Mouse (Mus musculus) cerebellum, adult (tissue): ENCODE measurements at regions not wholly inside any gene's neighbourhood (a gene's known extent, or its start where the extent isn't known, plus 50 kb on each side); places are given as distances from the start of the nearest gene placed in this dataset.

ENCODE experiments used
- ATAC-seq: cut with Nextera tagmentation; 2 replicates; pipeline ENCODE4 v1.9.2; 2017; ENCODE audit warnings: mild to moderate bottlenecking, moderate library complexity, mixed read lengths; ENCODE audit not compliant: insufficient number of reproducible peaks, low FRiP score, low TSS enrichment

GRCm38 (mm10) chr17:84129204-84129603 is 58.5 kb downstream of the Zfp36l2 start:
- ATAC-seq, result no peak

- ATAC-seq, result no peak
Observed at GRCm38 (mm10) chr17:84128262-84128661, 59.5 kb downstream of the Zfp36l2 start.

GRCm38 (mm10) chr17:84126168-84126567 is 61.6 kb downstream of the Zfp36l2 start:
- ATAC-seq, result no peak

- no peak for ATAC-seq
Observed at GRCm38 (mm10) chr17:84123161-84123560, 64.6 kb downstream of the Zfp36l2 start.

- no peak for ATAC-seq
Observed at GRCm38 (mm10) chr17:84122486-84123131, 65.1 kb downstream of the Zfp36l2 start.

GRCm38 (mm10) chr17:84121291-84121690 is 66.5 kb downstream of the Zfp36l2 start:
- ATAC-seq, result no peak

- ATAC-seq, result no peak
Observed at GRCm38 (mm10) chr17:84119221-84120017, 68.3 kb downstream of the Zfp36l2 start.

- no peak for ATAC-seq
Observed at GRCm38 (mm10) chr17:84118781-84119180, 69.0 kb downstream of the Zfp36l2 start.

GRCm38 (mm10) chr17:84118271-84118670 is 69.5 kb downstream of the Zfp36l2 start:
- ATAC-seq, result no peak

- no peak for ATAC-seq
Observed at GRCm38 (mm10) chr17:84117756-84118155, 70.0 kb downstream of the Zfp36l2 start.

GRCm38 (mm10) chr17:84116340-84117279 is 71.1 kb downstream of the Zfp36l2 start:
- no peak for ATAC-seq

GRCm38 (mm10) chr17:84115957-84116339 is 71.8 kb downstream of the Zfp36l2 start:
- no peak for ATAC-seq

GRCm38 (mm10) chr17:84115133-84115532 is 72.6 kb downstream of the Zfp36l2 start:
- ATAC-seq, result no peak

- no peak for ATAC-seq
Observed at GRCm38 (mm10) chr17:84114279-84114994, 73.3 kb downstream of the Zfp36l2 start.

GRCm38 (mm10) chr17:84113608-84114278 is 74.0 kb downstream of the Zfp36l2 start:
- ATAC-seq, result no peak

- ATAC-seq, result no peak
Observed at GRCm38 (mm10) chr17:84112411-84113031, 75.2 kb downstream of the Zfp36l2 start.

- ATAC-seq, result no peak
Observed at GRCm38 (mm10) chr17:84111787-84112370, 75.9 kb downstream of the Zfp36l2 start.

GRCm38 (mm10) chr17:84110945-84111344 is 76.8 kb downstream of the Zfp36l2 start:
- ATAC-seq, result no peak
